Mouse (Mus musculus): Measurements from ENCODE around the gene Slc28a2. TPM values are rescaled to one million over a fixed set of nuclear protein-coding genes. Genes with fewer than 3 reads are reported as not detected.

Gene Slc28a2
- polyA plus RNA-seq (2012; rRNA removed) = 0.32 and 0.33 TPM in 2 replicates

GRCm38 (mm10) chr2:122426200-122426599, at the start of gene Slc28a2:
TSS of gene Slc28a2 (plus strand) at chr2:122426477.

GRCm38 (mm10) chr2:122484641-122485040, 58.4 kb downstream of the Slc28a2 start, which contains the start of gene Gm14085:
TSS of gene Gm14085 (plus strand) at chr2:122484941.

Other genes starting within 250 kb of the Slc28a2 start
- gene Patl2, start 240.3 kb upstream of the Slc28a2 start, polyA plus RNA-seq (2012; rRNA removed) = not detected in 2 replicates
- not detected in 2 replicates for gene Terb2, start 240.2 kb upstream of the Slc28a2 start, polyA plus RNA-seq (2012; rRNA removed)
- 3.1 and 3.2 TPM in 2 replicates for gene Sord, start 191.7 kb upstream of the Slc28a2 start, polyA plus RNA-seq (2012; rRNA removed)
- gene Duox2, start 128.0 kb upstream of the Slc28a2 start, polyA plus RNA-seq (2012; rRNA removed) = 34.1 and 51.8 TPM in 2 replicates
- gene Duoxa2, start 127.6 kb upstream of the Slc28a2 start, polyA plus RNA-seq (2012; rRNA removed) = 85.7 and 252 TPM in 2 replicates
- gene Duoxa1, start 112.7 kb upstream of the Slc28a2 start, polyA plus RNA-seq (2012; rRNA removed) = 7.4 and 9.4 TPM in 2 replicates
- gene Duox1, start 110.8 kb upstream of the Slc28a2 start, polyA plus RNA-seq (2012; rRNA removed) = 2.9 and 5.0 TPM in 2 replicates
- 4.4 and 6.3 TPM in 2 replicates for gene Shf, start 57.3 kb upstream of the Slc28a2 start, polyA plus RNA-seq (2012; rRNA removed)
- gene Gm14085, start 58.5 kb downstream of the Slc28a2 start, polyA plus RNA-seq (2012; rRNA removed) = not detected in 2 replicates
- 0.82 and 0.91 TPM in 2 replicates for gene Gatm, start 184.8 kb downstream of the Slc28a2 start, polyA plus RNA-seq (2012; rRNA removed)
- 5.8 and 9.3 TPM in 2 replicates for gene AA467197, start 210.5 kb downstream of the Slc28a2 start, polyA plus RNA-seq (2012; rRNA removed)

Data from stomach, adult 2 months (tissue).